Mouse (Mus musculus): ENCODE measurements around the gene Slc44a2.
"Not testable (repeated sequence)": the region's sequence is repeated elsewhere in the genome, so short reads cannot be mapped to it uniquely, and the experiment has no call there.

The Slc44a2 gene

GRCm38 (mm10) chr9:21305065-21305464 lies 15.4 kb upstream of the Slc44a2 start:
- no peak for DNase-seq (ENCODE audit: low spot score)

- DNase-seq (ENCODE audit: low spot score), result no peak
Measured at GRCm38 (mm10) chr9:21309150-21309741, 11.3 kb upstream of the Slc44a2 start.

- no peak for DNase-seq (ENCODE audit: low spot score)
Measured at GRCm38 (mm10) chr9:21311695-21312094, 8.8 kb upstream of the Slc44a2 start.

GRCm38 (mm10) chr9:21312134-21312533 lies 8.4 kb upstream of the Slc44a2 start, which contains the start of gene Ap1m2:
TSS of gene Ap1m2 (minus strand) at chr9:21312337.
- DNase-seq (ENCODE audit: low spot score), result no peak

GRCm38 (mm10) chr9:21313394-21313793 lies 7.1 kb upstream of the Slc44a2 start:
- peak; percentile 82 for DNase-seq (ENCODE audit: low spot score)

GRCm38 (mm10) chr9:21314367-21315140 lies 5.9 kb upstream of the Slc44a2 start:
- DNase-seq (ENCODE audit: low spot score), result no peak

GRCm38 (mm10) chr9:21315421-21315820 lies 5.1 kb upstream of the Slc44a2 start:
- no peak for DNase-seq (ENCODE audit: low spot score)

GRCm38 (mm10) chr9:21316696-21317095 lies 3.8 kb upstream of the Slc44a2 start:
- no peak for DNase-seq (ENCODE audit: low spot score)

- no peak for DNase-seq (ENCODE audit: low spot score)
Measured at GRCm38 (mm10) chr9:21318792-21319191, 1.7 kb upstream of the Slc44a2 start.

GRCm38 (mm10) chr9:21319503-21319902 lies 995 bp upstream of the Slc44a2 start:
- no peak for DNase-seq (ENCODE audit: low spot score)

- no peak for DNase-seq (ENCODE audit: low spot score)
Measured at GRCm38 (mm10) chr9:21320280-21320618, 249 bp upstream of the Slc44a2 start.

- DNase-seq (ENCODE audit: low spot score), result peak; percentile 58
Measured at GRCm38 (mm10) chr9:21321513-21321835, 976 bp downstream of the Slc44a2 start.

- DNase-seq (ENCODE audit: low spot score), result no peak
Measured at GRCm38 (mm10) chr9:21322211-21322916, 1.9 kb downstream of the Slc44a2 start.

- not testable (repeated sequence) for DNase-seq (ENCODE audit: low spot score)
Measured at GRCm38 (mm10) chr9:21322917-21323297, 2.4 kb downstream of the Slc44a2 start.

- DNase-seq (ENCODE audit: low spot score), result no peak
Measured at GRCm38 (mm10) chr9:21324269-21324668, 3.8 kb downstream of the Slc44a2 start.

- no peak for DNase-seq (ENCODE audit: low spot score)
Measured at GRCm38 (mm10) chr9:21327569-21327968, 7.1 kb downstream of the Slc44a2 start.

GRCm38 (mm10) chr9:21328041-21328440 lies 7.5 kb downstream of the Slc44a2 start:
- DNase-seq (ENCODE audit: low spot score), result no peak

- DNase-seq (ENCODE audit: low spot score), result no peak
Measured at GRCm38 (mm10) chr9:21329041-21329440, 8.5 kb downstream of the Slc44a2 start.

GRCm38 (mm10) chr9:21329699-21330289 lies 9.3 kb downstream of the Slc44a2 start:
- no peak for DNase-seq (ENCODE audit: low spot score)

GRCm38 (mm10) chr9:21331365-21332140 lies 11.1 kb downstream of the Slc44a2 start:
- no peak for DNase-seq (ENCODE audit: low spot score)

- no peak for DNase-seq (ENCODE audit: low spot score)
Measured at GRCm38 (mm10) chr9:21332161-21333061, 11.9 kb downstream of the Slc44a2 start.
